Comparison of ENCODE assay signal across 8 mouse cellular contexts in genomic region chr11:4849258-4849943, GRCm38 (mm10). TPM values are rescaled to one million over a fixed set of nuclear protein-coding genes. Genes with fewer than 3 reads are reported as not detected.
A peak's percentile ranks its signal among the peaks of the same experiment; 100 is the strongest.
DNase-seq lines count a peak whose midpoint lies in the region; ATAC-seq lines count a peak whose summit lies in the region.

TSS of gene Nf2 (minus strand) at chr11:4849536.

- H3K9ac ChIP-seq in kidney, embryonic 15.5 days = peak within 1 kb of the TSS; percentile 90

- H3K4me2 ChIP-seq in kidney, embryonic 15.5 days = peak within 1 kb of the TSS; percentile 76

- peak within 1 kb of the TSS; percentile 99 for H3K27ac ChIP-seq in heart, embryonic 10.5 days
- H3K27ac ChIP-seq in kidney, embryonic 15.5 days = peak within 1 kb of the TSS; percentile 78

- peaks cover 5% of the 10 kb centered on the region; the same call in 1 of the 2 replicates for H3K4me1 ChIP-seq in heart, embryonic 10.5 days
- H3K4me1 ChIP-seq in kidney, embryonic 15.5 days = peaks cover 18% of the 10 kb centered on the region

- peak; percentile 99 for ATAC-seq in erythroblast, adult 5-6 weeks (replicated peaks; ENCODE audit: low FRiP score, poor library complexity, severe bottlenecking)
- peak; percentile 99 for ATAC-seq in kidney, embryonic 15.5 days (replicated peaks; ENCODE audit: low FRiP score)
- ATAC-seq in monocyte, adult 5-6 weeks (replicated peaks; ENCODE audit: insufficient number of reproducible peaks, low FRiP score, low TSS enrichment, poor library complexity, severe bottlenecking) = peak; percentile 100

- under 1% methylated on average over 60 of the region's 60 CpGs for WGBS in heart, embryonic 10.5 days
- under 1% methylated on average over 60 of the region's 60 CpGs for WGBS in kidney, embryonic 15.5 days

- peak; percentile 87 to 90 for DNase-seq in B cell, adult 2 months
- peak; percentile 99 for DNase-seq in brain, adult 2 months (ENCODE audit: low read depth, low spot score)
- peak; percentile 100 for DNase-seq in heart, embryonic 10.5 days (ENCODE audit: low spot score)
- peak; percentile 97 for DNase-seq in liver
- peak; percentile 95 for DNase-seq in spleen, postnatal 4 days (ENCODE audit: low spot score in 2 of 2)

- no peaks in the 10 kb centered on the region for H3K27me3 ChIP-seq in heart, embryonic 10.5 days (ENCODE audit: insufficient read depth, poor library complexity, severe bottlenecking)
- no peaks in the 10 kb centered on the region for H3K27me3 ChIP-seq in kidney, embryonic 15.5 days

- peak within 1 kb of the TSS; percentile 99 for H3K4me3 ChIP-seq in heart, embryonic 10.5 days
- H3K4me3 ChIP-seq in kidney, embryonic 15.5 days (replicated peaks) = peak within 1 kb of the TSS; percentile 77

- no peaks in the 10 kb centered on the region for H3K9me3 ChIP-seq in heart, embryonic 10.5 days
- no peaks in the 10 kb centered on the region for H3K9me3 ChIP-seq in kidney, embryonic 15.5 days (replicated peaks)

- no peaks in the 10 kb centered on the region for H3K36me3 ChIP-seq in heart, embryonic 10.5 days
- no peaks in the 10 kb centered on the region for H3K36me3 ChIP-seq in kidney, embryonic 15.5 days

RNA-seq across cellular contexts. Expression of gene Nf2, which starts in this region (rescaled TPM):
- total RNA-seq in erythroblast, adult 5-6 weeks (2015; ENCODE audit: low replicate concordance) = 2.1 and 6.7 TPM in 2 replicates
- 16.4 and 20.6 TPM in 2 replicates for total RNA-seq in erythroblast, adult 5-6 weeks (2017; ENCODE audit: low replicate concordance)
- polyA plus RNA-seq in heart, embryonic 10.5 days (2016; fragmentation: Nextera tagmentation; extraction: Ambion mirVana) = 43.2 and 52.5 TPM in 2 replicates
- polyA plus RNA-seq in kidney, embryonic 15.5 days (2015; fragmentation: Nextera tagmentation; extraction: Ambion mirVana) = 49.8 and 53.2 TPM in 2 replicates
- total RNA-seq in monocyte, adult 5-6 weeks (2017) = 40.6 to 78.6 TPM (median 70.4 TPM) in 3 replicates

Comparison
In these comparisons a context has a peak if more than half of its experiments do, and no peak if none do; other contexts are left out.
1. Peak in every context shown above with its lines: DNase-seq, ATAC-seq, H3K4me3 ChIP-seq and H3K27ac ChIP-seq.